Mouse (Mus musculus) stomach, postnatal 0 days (tissue): Measurements from ENCODE around the gene Abhd14a.

Source experiments
- CTCF ChIP-seq: IDR thresholded peaks from 2 replicates; pipeline ENCODE4 v1.5.1; 2016; ENCODE audit warnings: antibody characterized with exemption, low read depth, mild to moderate bottlenecking, moderate library complexity
- EP300 ChIP-seq: optimal IDR thresholded peaks from 2 replicates; pipeline ENCODE3; 2016; ENCODE audit warnings: antibody characterized with exemption

GRCm38 (mm10) chr9:106449947-106450346 is 2.5 kb upstream of the Abhd14a start:
- TF ChIP-seq CTCF (no peak), EP300 (no peak)
